Mouse (Mus musculus): ENCODE results near the gene Ly6c1.
"Not testable (repeated sequence)": the region's sequence is repeated elsewhere in the genome, so short reads cannot be mapped to it uniquely, and the experiment has no call there.

Gene Ly6c1

DNA sequence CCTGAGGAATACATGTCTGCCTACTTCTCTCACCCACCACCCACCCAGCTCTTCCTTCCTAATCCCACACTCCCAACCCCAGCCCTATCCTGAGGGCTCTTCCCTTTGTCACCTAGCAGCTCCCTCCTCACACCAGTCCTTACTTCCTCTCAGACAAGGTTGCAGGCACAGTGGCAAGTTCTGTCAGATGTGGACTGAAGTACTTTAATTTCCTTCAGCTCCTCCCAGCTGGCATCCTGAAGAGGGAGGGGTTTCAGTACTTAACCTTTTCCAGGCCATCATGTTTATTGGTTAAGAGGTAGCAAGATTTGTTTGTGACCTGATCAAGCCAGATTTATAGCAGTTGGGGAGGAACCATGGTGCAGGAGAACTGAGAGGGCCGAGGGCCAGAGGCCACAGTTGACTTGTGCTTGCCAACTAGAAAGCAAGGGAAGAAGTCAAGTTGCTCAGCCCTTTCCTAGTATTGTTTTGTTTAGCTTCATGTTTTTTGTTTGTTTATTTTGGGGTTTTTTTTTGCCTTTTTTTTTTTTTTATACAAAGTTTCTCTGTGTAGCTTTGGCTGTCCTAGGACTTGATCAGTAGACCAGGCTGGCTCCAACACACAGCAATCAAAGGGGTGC lies at the start of gene Ly6c1:
Gene Ly6c1, minus strand, starts transcription at position 189 of the 620 bp plus-strand sequence.
- not testable (repeated sequence) for DNase-seq

DNA sequence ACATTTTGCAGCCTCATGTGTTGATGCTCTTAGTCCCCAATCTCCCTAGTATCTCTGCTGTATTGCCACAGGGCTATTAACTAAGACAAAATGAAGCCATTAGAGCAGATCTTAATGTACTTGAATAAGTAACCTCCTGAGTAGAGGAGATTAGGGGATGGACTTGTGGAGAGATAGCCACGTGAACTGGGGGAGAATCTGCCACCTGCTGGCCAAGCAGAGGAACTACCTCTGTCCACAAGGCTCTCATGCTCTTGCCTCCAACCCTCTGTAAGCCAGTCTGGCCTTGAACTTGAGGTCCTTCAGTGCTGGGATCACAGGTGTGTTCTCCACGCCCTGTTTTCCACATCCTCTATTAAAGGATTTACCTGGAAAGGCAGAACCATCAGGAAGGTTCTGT lies 39.4 kb upstream of the Ly6c1 start:
- DNase-seq = peak in 1 of 2 experiments; percentile 27

DNA sequence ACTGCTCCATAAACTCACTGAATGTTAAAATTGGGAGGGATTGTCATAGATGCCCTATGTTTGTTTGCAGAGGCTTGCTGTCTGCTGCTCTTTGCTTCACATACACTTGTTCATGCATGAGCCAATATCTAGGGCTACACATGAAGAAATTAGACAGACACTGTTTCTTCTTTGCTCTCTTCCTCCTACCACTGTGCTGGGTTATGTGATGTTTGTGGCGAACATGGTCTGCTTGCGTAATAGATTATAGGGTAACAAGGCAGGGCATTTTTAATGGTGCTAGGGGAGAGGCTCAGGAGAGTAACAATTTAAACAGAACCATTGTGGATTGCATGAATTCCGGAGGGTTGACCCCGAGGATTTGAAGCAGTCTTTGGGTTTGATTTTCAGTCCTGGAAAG lies 21.3 kb upstream of the Ly6c1 start:
- no peak for DNase-seq

- peak; percentile 55 to 81 for DNase-seq
These were observed 13.5 kb upstream of the Ly6c1 start for GRCm38 (mm10) chr15:75062030-75062574.

- DNase-seq = peak in 1 of 2 experiments; percentile 71
These were observed 11.9 kb upstream of the Ly6c1 start for GRCm38 (mm10) chr15:75060505-75060904.

DNA sequence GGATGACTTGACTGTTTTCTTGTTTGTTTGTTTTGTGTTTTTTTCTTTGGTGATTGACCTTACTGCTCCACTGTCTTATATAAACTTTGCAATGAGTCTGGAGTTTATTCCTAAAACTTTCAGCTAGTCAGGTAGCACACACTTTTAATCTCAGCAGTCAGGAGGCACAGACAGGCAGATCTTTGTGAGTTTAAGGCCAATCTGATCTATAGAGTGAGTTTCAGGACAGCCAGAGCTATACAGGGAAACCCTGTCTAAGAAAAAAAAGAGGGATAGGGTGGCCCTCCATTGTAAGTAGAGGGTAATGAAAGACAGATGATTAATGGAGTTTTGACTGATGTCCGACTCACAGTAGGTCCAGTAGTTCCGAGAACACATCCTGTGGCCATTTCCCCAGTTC lies 7.4 kb upstream of the Ly6c1 start:
- no peak for DNase-seq

- DNase-seq = not testable (repeated sequence)
These were observed 6.8 kb upstream of the Ly6c1 start for GRCm38 (mm10) chr15:75055425-75055824.

- peak in 1 of 2 experiments; percentile 27 for DNase-seq
These were observed 3.8 kb upstream of the Ly6c1 start for GRCm38 (mm10) chr15:75052414-75052813.

DNA sequence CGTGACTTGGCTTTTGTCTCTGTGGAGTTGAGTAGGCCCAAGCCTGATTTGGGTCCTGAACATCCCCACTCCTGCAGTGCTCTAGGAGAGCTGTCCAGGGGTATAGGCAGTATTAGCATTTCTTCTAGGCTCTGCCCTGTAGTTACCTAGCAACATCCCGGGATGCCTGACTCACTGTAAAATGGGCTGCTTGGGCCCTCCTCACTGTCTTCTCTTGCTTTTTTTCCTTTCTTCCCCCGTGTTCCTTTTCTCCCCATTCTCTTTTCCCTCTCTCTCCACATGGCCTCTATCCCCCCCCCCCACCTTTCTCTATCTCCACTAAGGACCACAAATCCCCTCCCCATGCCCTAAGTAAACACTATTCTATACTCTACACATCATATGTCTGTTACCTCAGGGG lies 2.5 kb upstream of the Ly6c1 start:
- DNase-seq = not testable (repeated sequence)

- DNase-seq = not testable (repeated sequence)
These were observed 2.0 kb upstream of the Ly6c1 start for GRCm38 (mm10) chr15:75050593-75050992.

DNA sequence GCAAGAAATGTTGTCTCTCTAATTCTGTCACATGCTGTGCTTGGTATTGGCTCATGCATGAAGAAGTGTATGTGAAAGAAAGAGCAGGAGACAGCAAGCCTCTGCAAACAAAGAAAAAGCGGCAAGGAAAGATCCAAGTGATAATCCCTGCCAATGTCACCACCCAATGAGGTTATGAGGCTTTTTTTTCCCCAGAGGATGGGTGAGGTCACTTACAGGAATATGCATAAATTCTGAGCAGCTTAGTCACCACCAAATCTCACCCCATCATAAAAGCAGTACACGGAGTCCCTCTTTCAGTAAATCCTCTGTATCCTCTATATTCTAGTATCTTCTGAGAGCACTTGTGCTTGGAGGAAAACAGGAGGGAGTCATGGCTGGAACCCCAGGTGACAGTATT lies 1.2 kb upstream of the Ly6c1 start:
- DNase-seq = not testable (repeated sequence)

GRCm38 (mm10) chr15:75047970-75048320 lies 685 bp downstream of the Ly6c1 start:
- DNase-seq = not testable (repeated sequence)

DNA sequence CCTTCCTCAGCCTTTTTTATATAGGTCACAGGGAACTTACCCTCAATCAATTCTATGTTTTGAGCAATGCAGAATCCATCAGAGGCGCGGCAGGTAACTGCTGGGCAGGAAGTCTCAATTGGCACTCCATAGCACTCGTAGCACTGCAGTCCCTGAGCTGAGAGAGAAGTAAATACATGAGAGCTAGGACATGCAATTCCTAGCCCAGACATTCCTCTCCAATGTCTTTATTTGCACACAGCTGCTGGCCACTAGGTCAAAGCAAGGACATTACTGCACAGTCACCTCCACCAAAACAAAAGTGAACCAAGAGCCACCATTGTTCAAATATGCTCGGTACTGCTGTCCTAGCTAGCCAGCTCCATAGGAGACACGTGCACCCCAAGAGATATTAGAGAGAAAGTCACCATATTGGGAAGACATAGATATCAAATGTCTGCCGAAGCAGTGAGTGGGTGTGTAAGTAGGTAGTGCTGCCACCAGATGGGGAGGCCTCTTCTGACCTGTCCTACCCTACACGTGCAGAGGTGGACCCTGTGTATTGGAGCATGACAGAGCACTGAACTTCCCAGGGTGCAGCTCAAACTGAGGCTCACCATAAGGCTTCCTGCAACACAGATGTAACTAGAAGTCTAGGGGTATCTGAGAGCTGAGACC lies 1.2 kb downstream of the Ly6c1 start:
- not testable (repeated sequence) for DNase-seq

DNA sequence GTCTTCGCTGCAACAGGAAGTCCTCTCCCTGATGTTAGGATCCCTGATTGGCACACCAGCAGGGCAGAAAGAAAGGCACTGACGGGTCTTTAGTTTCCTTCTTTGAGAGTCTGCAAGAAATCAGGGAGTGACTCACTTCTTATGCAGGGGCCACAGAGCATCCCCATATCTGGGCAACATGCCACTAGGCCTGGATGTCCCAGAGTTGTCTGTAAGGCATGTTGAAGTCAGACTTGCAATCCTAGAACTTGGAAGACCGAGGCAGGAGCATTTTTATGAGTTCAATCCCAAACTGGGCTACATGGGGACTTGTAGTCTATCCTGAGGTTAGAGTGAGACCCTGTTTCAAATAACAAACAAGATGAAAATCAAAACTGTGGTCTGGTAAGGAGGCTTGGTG lies 3.1 kb downstream of the Ly6c1 start:
- DNase-seq = not testable (repeated sequence)

DNA sequence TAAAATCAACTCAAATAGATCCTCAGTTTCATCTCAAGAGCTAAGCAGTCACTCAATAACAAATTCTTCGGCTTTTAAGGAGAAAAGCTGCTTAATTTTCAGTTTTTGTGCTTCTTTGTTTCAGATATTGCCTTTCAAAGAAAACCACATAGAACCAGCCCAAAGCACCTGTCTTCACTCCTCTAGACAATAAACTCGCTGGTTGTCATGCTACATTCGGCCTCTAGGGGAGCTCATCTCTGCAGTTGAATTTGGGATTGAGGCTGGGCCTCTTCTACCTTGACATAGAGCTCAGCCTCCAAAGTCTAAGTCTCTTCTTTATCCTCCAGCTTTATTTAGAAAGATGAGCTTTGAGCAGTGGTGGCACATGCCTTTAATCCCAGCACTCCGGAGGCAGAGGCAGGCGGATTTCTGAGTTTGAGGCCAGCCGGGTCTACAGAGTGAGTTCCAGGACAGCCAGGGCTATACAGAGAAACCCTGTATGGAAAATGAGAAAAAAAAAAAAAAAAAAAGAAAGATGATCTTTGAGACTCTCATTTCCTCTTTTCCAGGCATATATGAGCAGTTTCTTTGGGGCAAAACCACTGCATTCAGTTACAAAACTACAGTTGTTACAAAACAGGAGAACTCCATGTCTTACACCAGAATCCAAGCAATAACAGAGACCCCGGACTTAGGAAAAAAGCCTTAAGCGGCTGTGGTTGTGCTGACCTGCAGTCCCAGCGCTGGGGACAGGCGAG lies 27.4 kb downstream of the Ly6c1 start:
- not testable (repeated sequence) for DNase-seq

DNA sequence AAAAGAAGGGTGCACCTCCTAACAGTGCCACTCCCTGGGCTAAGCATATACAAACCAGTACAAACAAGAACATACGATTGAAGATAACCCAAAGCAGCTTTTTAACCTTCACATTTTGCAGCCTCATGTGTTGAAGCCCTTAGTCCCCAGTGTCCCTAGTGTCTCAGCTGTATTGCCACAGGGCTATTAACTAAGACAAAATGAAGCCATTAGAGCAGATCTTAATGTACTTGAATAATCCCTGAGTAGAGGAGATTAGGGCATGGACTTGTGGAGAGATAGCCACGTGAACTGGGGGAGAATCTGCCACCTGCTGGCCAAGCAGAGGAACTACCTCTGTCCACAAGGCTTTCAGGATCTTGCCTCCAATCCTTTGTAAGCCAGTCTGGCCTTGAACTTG lies 29.2 kb downstream of the Ly6c1 start:
- not testable (repeated sequence) for DNase-seq

Measured in lung, postnatal 4 days (tissue).